Mouse (Mus musculus): ENCODE data around the gene Lrmda.
A peak's percentile ranks its signal among the peaks of the same experiment; 100 is the strongest.

Gene Lrmda

GRCm38 (mm10) chr14:22600166-22600565, 580.7 kb downstream of the Lrmda start:
- DNase-seq, result no peak

GRCm38 (mm10) chr14:22602308-22602707, 582.8 kb downstream of the Lrmda start:
- no peak for DNase-seq

GRCm38 (mm10) chr14:22608599-22608998, 589.1 kb downstream of the Lrmda start:
- DNase-seq, result no peak

GRCm38 (mm10) chr14:22609261-22610245, 590.0 kb downstream of the Lrmda start:
- DNase-seq, result peak; percentile 59

GRCm38 (mm10) chr14:22611011-22611410, 591.5 kb downstream of the Lrmda start:
- no peak for DNase-seq

GRCm38 (mm10) chr14:22620191-22620590, 600.7 kb downstream of the Lrmda start:
- no peak for DNase-seq

- no peak for DNase-seq
Observed at GRCm38 (mm10) chr14:22621941-22622340, 602.4 kb downstream of the Lrmda start.

GRCm38 (mm10) chr14:22627105-22627829, 607.8 kb downstream of the Lrmda start:
- DNase-seq, result peak; percentile 62

GRCm38 (mm10) chr14:22630361-22630867, 610.9 kb downstream of the Lrmda start:
- peak; percentile 35 for DNase-seq

- DNase-seq, result peak; percentile 73
Observed at GRCm38 (mm10) chr14:22633612-22634011, 614.1 kb downstream of the Lrmda start.

- DNase-seq, result no peak
Observed at GRCm38 (mm10) chr14:22643494-22643893, 624.0 kb downstream of the Lrmda start.

GRCm38 (mm10) chr14:22647879-22648611, 628.5 kb downstream of the Lrmda start:
- peak; percentile 29 for DNase-seq

GRCm38 (mm10) chr14:22649411-22649911, 629.9 kb downstream of the Lrmda start:
- DNase-seq, result no peak

- peak; percentile 52 for DNase-seq
Observed at GRCm38 (mm10) chr14:22649985-22650984, 630.8 kb downstream of the Lrmda start.

- DNase-seq, result peak; percentile 45
Observed at GRCm38 (mm10) chr14:22651131-22651952, 631.8 kb downstream of the Lrmda start.

- DNase-seq, result no peak
Observed at GRCm38 (mm10) chr14:22662496-22662895, 643.0 kb downstream of the Lrmda start.

- no peak for DNase-seq
Observed at GRCm38 (mm10) chr14:22666437-22666836, 646.9 kb downstream of the Lrmda start.

- DNase-seq, result no peak
Observed at GRCm38 (mm10) chr14:22668302-22668701, 648.8 kb downstream of the Lrmda start.

- no peak for DNase-seq
Observed at GRCm38 (mm10) chr14:22668711-22669110, 649.2 kb downstream of the Lrmda start.

- no peak for DNase-seq
Observed at GRCm38 (mm10) chr14:22673581-22673980, 654.1 kb downstream of the Lrmda start.

Data from kidney, postnatal 10 days (tissue).